Mouse (Mus musculus) ES-Bruce4 (cell line): ENCODE measurements around the gene Cntrl.

Experiments
- CTCF ChIP-seq: IDR thresholded peaks from one replicate; pipeline ENCODE4 v1.8.1; 2011; ENCODE audit warnings: low read depth, low read length
- EP300 ChIP-seq: IDR thresholded peaks from 2 replicates; pipeline ENCODE4 v1.6.1; 2011; ENCODE audit warnings: low read depth, low read length; ENCODE audit not compliant: insufficient read depth

DNA sequence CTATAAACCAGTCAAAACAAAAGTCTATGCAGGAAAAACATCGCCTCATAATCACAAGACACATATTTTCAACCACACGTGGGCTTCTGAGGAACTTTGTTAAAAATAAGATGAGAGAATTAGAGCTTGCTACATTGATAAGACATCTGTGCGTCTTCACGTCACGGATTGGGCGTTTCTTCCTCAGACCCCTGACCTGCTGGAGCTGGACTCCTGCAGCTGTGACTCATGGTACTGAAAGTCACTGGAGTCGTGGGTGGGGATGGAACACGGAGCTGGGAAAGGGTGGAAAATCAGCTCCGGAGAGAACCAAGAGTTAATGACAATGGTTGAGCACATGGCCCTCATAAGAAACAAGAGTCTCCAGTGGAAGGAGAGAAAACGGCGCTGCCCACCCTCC, 42.2 kb upstream of the Cntrl start:
- TF ChIP-seq CTCF (no peak), EP300 (no peak)
